Mouse (Mus musculus) MEL (cell line): ENCODE results near the gene Gpr146. TPM values are rescaled to one million over a fixed set of nuclear protein-coding genes. Genes with fewer than 3 reads are reported as not detected.

ENCODE experiments used
- DNase-seq: peaks from one replicate; pipeline ENCODE4 v3.0.0; 2011; ENCODE audit warnings: low read depth, low spot score
- H3K27ac ChIP-seq: 2 replicates; pipeline ENCODE4 v1.5.1; 2012; ENCODE audit warnings: low read depth, mild to moderate bottlenecking, control low read depth, low read length, moderate library complexity; ENCODE audit not compliant: control insufficient read depth
- H3K27me3 ChIP-seq, 2 experiments: fragments of 150-350 bp in 1 of 2; sonication (generic) in 1 of 2; 2 replicates each; pipeline ENCODE4 v1.6.1; 2012; ENCODE audit warnings: low read length in 2 of 2, mild to moderate bottlenecking in 2 of 2, improper control_type of control experiment in 1 of 2, moderate library complexity in 1 of 2; ENCODE audit not compliant: insufficient read depth in 2 of 2, control insufficient read depth in 1 of 2
- H3K36me3 ChIP-seq, 2 experiments: 2 replicates each; pipeline ENCODE4 v1.6.1; 2012 to 2014; ENCODE audit warnings: low read length in 2 of 2, improper control_type of control experiment in 1 of 2, inconsistent platforms in 1 of 2, mild to moderate bottlenecking in 1 of 2; ENCODE audit not compliant: insufficient read depth in 2 of 2, control insufficient read depth in 1 of 2
- H3K4me1 ChIP-seq, 2 experiments: fragments of 150-350 bp in 1 of 2; sonication (generic) in 1 of 2; 2 replicates each; pipeline ENCODE4 v1.6.1; 2012; ENCODE audit warnings: low read length in 2 of 2, improper control_type of control experiment in 1 of 2, mild to moderate bottlenecking in 1 of 2; ENCODE audit not compliant: insufficient read depth in 2 of 2, control insufficient read depth in 1 of 2
- H3K4me3 ChIP-seq, 2 experiments: fragments of 150-350 bp in 1 of 2; sonication (generic) in 1 of 2; 2 replicates each; pipeline ENCODE4 v1.5.1; 2012; ENCODE audit warnings: low read depth in 2 of 2, low read length in 2 of 2, mild to moderate bottlenecking in 2 of 2, moderate library complexity in 2 of 2, control low read depth in 1 of 2, improper control_type of control experiment in 1 of 2; ENCODE audit not compliant: control insufficient read depth in 1 of 2, insufficient read depth in 1 of 2
- H3K79me2 ChIP-seq: 2 replicates; pipeline ENCODE4 v1.6.1; 2012; ENCODE audit warnings: mild to moderate bottlenecking, low read length, moderate library complexity; ENCODE audit not compliant: control insufficient read depth, poor library complexity, insufficient read depth
- H3K9ac ChIP-seq: 2 replicates; pipeline ENCODE4 v1.6.1; 2012; ENCODE audit warnings: low read depth, mild to moderate bottlenecking, control low read depth, low read length, moderate library complexity; ENCODE audit not compliant: control insufficient read depth, poor library complexity, severe bottlenecking
- H3K9me3 ChIP-seq: fragments of 150-350 bp; sonication (generic); replicated peaks from 2 replicates; pipeline ENCODE4 v1.6.1; 2012; ENCODE audit warnings: mild to moderate bottlenecking, low read length, improper control_type of control experiment, moderate library complexity; ENCODE audit not compliant: insufficient read depth
- BHLHE40 ChIP-seq: IDR thresholded peaks from 2 replicates; pipeline ENCODE4 v1.6.1; 2012; ENCODE audit warnings: low read depth, mild to moderate bottlenecking, inconsistent platforms, low read length, improper control_type of control experiment, borderline replicate concordance
- CHD2 ChIP-seq: IDR thresholded peaks from 2 replicates; pipeline ENCODE4 v1.6.1; 2011; ENCODE audit warnings: low read length, improper control_type of control experiment
- E2F4 ChIP-seq: IDR thresholded peaks from 2 replicates; pipeline ENCODE4 v1.6.1; 2011; ENCODE audit warnings: low read depth, low read length, improper control_type of control experiment, borderline replicate concordance
- EP300 ChIP-seq, 2 experiments: IDR thresholded peaks; 2 replicates each; pipeline ENCODE4 v1.6.1; 2011; ENCODE audit warnings: improper control_type of control experiment in 2 of 2, low read length in 2 of 2, low read depth in 1 of 2, mild to moderate bottlenecking in 1 of 2
- ETS1 ChIP-seq: IDR thresholded peaks from 2 replicates; pipeline ENCODE4 v1.6.1; 2012; ENCODE audit warnings: low read depth, mild to moderate bottlenecking, inconsistent platforms, low read length, improper control_type of control experiment, moderate library complexity
- GABPA ChIP-seq: IDR thresholded peaks from 2 replicates; pipeline ENCODE4 v1.6.1; 2012; ENCODE audit warnings: low read depth, mild to moderate bottlenecking, inconsistent platforms, low read length, improper control_type of control experiment, moderate library complexity
- GATA1 ChIP-seq: IDR thresholded peaks from 2 replicates; pipeline ENCODE4 v1.6.1; 2011; ENCODE audit warnings: low read depth, low read length, improper control_type of control experiment
- HCFC1 ChIP-seq: IDR thresholded peaks from 2 replicates; pipeline ENCODE4 v1.6.1; 2012; ENCODE audit warnings: low read depth, mild to moderate bottlenecking, inconsistent platforms, low read length, improper control_type of control experiment, moderate library complexity
- JUND ChIP-seq: IDR thresholded peaks from 2 replicates; pipeline ENCODE4 v1.6.1; 2011; ENCODE audit warnings: low read depth, mild to moderate bottlenecking, improper control_type of control experiment, low read length
- MAZ ChIP-seq: IDR thresholded peaks from 2 replicates; pipeline ENCODE4 v1.6.1; 2012; ENCODE audit warnings: low read depth, mild to moderate bottlenecking, inconsistent platforms, low read length, improper control_type of control experiment
- MXI1 ChIP-seq: IDR thresholded peaks from 2 replicates; pipeline ENCODE4 v1.6.1; 2011; ENCODE audit warnings: mild to moderate bottlenecking, low read depth, low read length, improper control_type of control experiment
- MYB ChIP-seq: IDR thresholded peaks from 2 replicates; pipeline ENCODE4 v1.6.1; 2011; ENCODE audit warnings: mild to moderate bottlenecking, low read depth, low read length, improper control_type of control experiment
- MYC ChIP-seq: IDR thresholded peaks from 2 replicates; pipeline ENCODE4 v1.6.1; 2011; ENCODE audit warnings: low read depth, mild to moderate bottlenecking, low read length, improper control_type of control experiment, moderate library complexity
- NELFE ChIP-seq: IDR thresholded peaks from 2 replicates; pipeline ENCODE4 v1.6.1; 2011; ENCODE audit warnings: low read depth, low read length, improper control_type of control experiment
- POLR2AphosphoS5 ChIP-seq: IDR thresholded peaks from 2 replicates; pipeline ENCODE4 v1.6.1; 2012; ENCODE audit warnings: low read depth, borderline replicate concordance, mild to moderate bottlenecking, inconsistent platforms, low read length, moderate library complexity, mixed read lengths
- RAD21 ChIP-seq: IDR thresholded peaks from 2 replicates; pipeline ENCODE4 v1.6.1; 2011; ENCODE audit warnings: mild to moderate bottlenecking, low read depth, low read length, improper control_type of control experiment
- RCOR1 ChIP-seq: IDR thresholded peaks from 2 replicates; pipeline ENCODE4 v1.6.1; 2012; ENCODE audit warnings: low read depth, mild to moderate bottlenecking, inconsistent platforms, low read length, improper control_type of control experiment
- SMC3 ChIP-seq: IDR thresholded peaks from 2 replicates; pipeline ENCODE4 v1.6.1; 2011; ENCODE audit warnings: low read depth, low read length, improper control_type of control experiment
- USF1 ChIP-seq: IDR thresholded peaks from 2 replicates; pipeline ENCODE4 v1.6.1; 2014; ENCODE audit warnings: low read depth, mild to moderate bottlenecking, inconsistent platforms, low read length, improper control_type of control experiment, moderate library complexity
- USF2 ChIP-seq, 2 experiments: IDR thresholded peaks; 2 replicates each; pipeline ENCODE4 v1.6.1; 2011 to 2012; ENCODE audit warnings: improper control_type of control experiment in 2 of 2, low read length in 2 of 2, borderline replicate concordance in 1 of 2, inconsistent platforms in 1 of 2, low read depth in 1 of 2, mild to moderate bottlenecking in 1 of 2; ENCODE audit not compliant: insufficient read depth in 1 of 2
- ZNF384 ChIP-seq: IDR thresholded peaks from 2 replicates; pipeline ENCODE4 v1.6.1; 2012; ENCODE audit warnings: low read depth, mild to moderate bottlenecking, inconsistent platforms, low read length, improper control_type of control experiment
- polyA plus RNA-seq, 2 experiments: library from polyadenylated mRNA; stranded (reverse) in 1 of 2; unstranded in 1 of 2; fragments of >175 nt in 1 of 2; fragments of >200 nt in 1 of 2; gene quantifications; 2 replicates each; pipeline versions ENCODE4 v1.2.1 to v1.2.4; 2012; ENCODE audit warnings: low replicate concordance in 2 of 2, low read depth in 1 of 2; ENCODE audit not compliant: insufficient read length in 2 of 2, insufficient read depth in 1 of 2, missing spikeins in 1 of 2
- total RNA-seq: library from RNA; depleted of rRNA; stranded (reverse); fragments of 300-350 nt; gene quantifications from 2 replicates; pipeline ENCODE4 v1.2.3, GENCODE M21; 2012

Gpr146 gene
- total and polyA plus RNA-seq, 3 experiments: 0.92 to 4.5 TPM; not detected in 1

- H3K4me3 ChIP-seq: no peak overlapping the region
These were observed 27.8 kb upstream of the Gpr146 start for GRCm38 (mm10) chr5:139349713-139350112.

GRCm38 (mm10) chr5:139351134-139351533 is 26.4 kb upstream of the Gpr146 start, which contains the start of gene Cox19:
Gene Cox19 (minus strand): TSS chr5:139351418.
- no peaks in the 10 kb centered on the region for H3K4me1 ChIP-seq
- H3K4me3 ChIP-seq: no peak within 1 kb of the TSS
- no peak for TF ChIP-seq GABPA
- no peak for TF ChIP-seq NELFE
- no peak for TF ChIP-seq MXI1
- TF ChIP-seq RAD21: no peak
- no peak within 1 kb of the TSS for H3K9ac ChIP-seq
- H3K9me3 ChIP-seq: no peaks in the 10 kb centered on the region
- no peaks in the 10 kb centered on the region for H3K79me2 ChIP-seq
- H3K27me3 ChIP-seq: no peaks in the 10 kb centered on the region
- no peaks in the 10 kb centered on the region for H3K36me3 ChIP-seq
- no peak within 1 kb of the TSS for H3K27ac ChIP-seq
- DNase-seq: no peak

More at GRCm38 (mm10) chr5:139349713-139350112, 27.8 kb upstream of the Gpr146 start:
- Histone ChIP-seq H3K27me3 (no peaks in the 10 kb centered on the region), H3K4me1 (no peaks in the 10 kb centered on the region), H3K9me3 (no peaks in the 10 kb centered on the region), H3K79me2 (peaks cover 2% of the 10 kb centered on the region), H3K9ac (no peak overlapping the region), H3K36me3 (no peaks in the 10 kb centered on the region), H3K27ac (no peak overlapping the region)
- no peak for DNase-seq
- no peak for TF ChIP-seq MYC

- no peaks in the 10 kb centered on the region for H3K79me2 ChIP-seq
- no peaks in the 10 kb centered on the region for H3K4me1 ChIP-seq
- H3K36me3 ChIP-seq: no peaks in the 10 kb centered on the region
- no peaks in the 10 kb centered on the region for H3K9me3 ChIP-seq
- no peak overlapping the region for H3K27ac ChIP-seq
- H3K4me3 ChIP-seq: no peak overlapping the region
- H3K9ac ChIP-seq: no peak overlapping the region
- DNase-seq: no peak
- TF ChIP-seq MYB (no peak), SMC3 (no peak), E2F4 (no peak), ZNF384 (no peak), ETS1 (no peak), RAD21 (no peak), MAZ (no peak), BHLHE40 (no peak), POLR2AphosphoS5 (no peak), USF2 (IDR thresholded peaks at IDR 0.05; ENCODE audit: borderline replicate concordance in 1 of 2, insufficient read depth in 1 of 2, low read depth in 1 of 2, low read length in 2 of 2) (no peak), GATA1 (no peak), EP300 (IDR thresholded peaks at IDR 0.05; ENCODE audit: low read depth in 1 of 2, low read length in 2 of 2) (no peak), JUND (no peak), HCFC1 (no peak), USF1 (no peak), CHD2 (no peak), RCOR1 (no peak), GABPA (no peak)
- no peaks in the 10 kb centered on the region for H3K27me3 ChIP-seq
These were observed 25.9 kb upstream of the Gpr146 start for GRCm38 (mm10) chr5:139351628-139352027.
